Mouse (Mus musculus) stomach, embryonic 16.5 days (tissue): ENCODE measurements around the gene Rap1gds1. TPM values are rescaled to one million over a fixed set of nuclear protein-coding genes. Genes with fewer than 3 reads are reported as not detected.
A peak's percentile ranks its signal among the peaks of the same experiment; 100 is the strongest.

Experiments used
- ATAC-seq: fragments of 200-750 bp; cut with Nextera tagmentation; 2 replicates; pipeline ENCODE4 v1.8.0; 2017; ENCODE audit warnings: moderate number of reproducible peaks, moderate TSS enrichment; ENCODE audit not compliant: insufficient read depth, low FRiP score
- H3K27ac ChIP-seq: fragments of 300-500 bp; sonication (generic); 2 replicates; pipeline ENCODE4 v1.5.1; 2014; ENCODE audit warnings: low read length
- H3K27me3 ChIP-seq: fragments of 300-500 bp; sonication (generic); 2 replicates; pipeline ENCODE4 v1.6.1; 2014; ENCODE audit warnings: low read length, control low read depth, mixed read lengths; ENCODE audit not compliant: control insufficient read depth, insufficient read depth
- H3K36me3 ChIP-seq: fragments of 300-500 bp; sonication (generic); 2 replicates; pipeline ENCODE4 v1.6.1; 2014; ENCODE audit warnings: low read length; ENCODE audit not compliant: control insufficient read depth, insufficient read depth
- H3K4me1 ChIP-seq: fragments of 300-500 bp; sonication (generic); 2 replicates; pipeline ENCODE4 v1.6.1; 2014; ENCODE audit warnings: low read length, control low read depth, mixed read lengths; ENCODE audit not compliant: control insufficient read depth, insufficient read depth
- H3K4me2 ChIP-seq: fragments of 300-500 bp; sonication (generic); 2 replicates; pipeline ENCODE4 v1.6.1; 2014; ENCODE audit warnings: low read depth, low read length, mixed read lengths
- H3K4me3 ChIP-seq: fragments of 300-500 bp; sonication (generic); replicated peaks from 2 replicates; pipeline ENCODE4 v1.5.1; 2014; ENCODE audit warnings: mild to moderate bottlenecking, low read length
- H3K9ac ChIP-seq: fragments of 300-500 bp; sonication (generic); 2 replicates; pipeline ENCODE4 v1.6.1; 2014; ENCODE audit warnings: low read length
- H3K9me3 ChIP-seq: fragments of 300-500 bp; sonication (generic); replicated peaks from 2 replicates; pipeline ENCODE4 v1.6.1; 2016; ENCODE audit warnings: low read length, control low read depth; ENCODE audit not compliant: control insufficient read depth
- WGBS: fragments of 180-500 bp; shearing (Covaris S2); extraction: QIAGEN DNeasy Blood & Tissue Kit; methylation state at CpG from one replicate; pipeline ENCODE4 v1.1.7; 2014; 5-methylcytosine and 5-hydroxymethylcytosine counted together
- polyA plus RNA-seq: library from polyadenylated mRNA; unstranded; fragments of >200 nt; fragmentation: Nextera tagmentation; extraction: Ambion mirVana; gene quantifications from 2 replicates; pipeline ENCODE4 v1.2.1, GENCODE M21; 2015

Gene Rap1gds1
- polyA plus RNA-seq, 1 experiment from 2014 or later, result 51.0 TPM

GRCm38 (mm10) chr3:138886121-138886520 is 188.9 kb downstream of the Rap1gds1 start:
- no peak overlapping the region for H3K9ac ChIP-seq
- no peak overlapping the region for H3K4me3 ChIP-seq
- 83% methylated on average over 5 of the region's 5 CpGs for WGBS
- no peaks in the 10 kb centered on the region for H3K36me3 ChIP-seq
- H3K4me2 ChIP-seq, result no peak overlapping the region
- no peaks in the 10 kb centered on the region for H3K27me3 ChIP-seq
- no peaks in the 10 kb centered on the region for H3K9me3 ChIP-seq
- H3K4me1 ChIP-seq, result peaks cover 3% of the 10 kb centered on the region; the same call in 1 of the 2 replicates
- no peak for ATAC-seq
- no peak overlapping the region for H3K27ac ChIP-seq

GRCm38 (mm10) chr3:138881725-138882347 is 193.2 kb downstream of the Rap1gds1 start:
- no peaks in the 10 kb centered on the region for H3K36me3 ChIP-seq
- no peaks in the 10 kb centered on the region for H3K9me3 ChIP-seq
- H3K4me3 ChIP-seq, result no peak overlapping the region
- H3K27ac ChIP-seq, result no peak overlapping the region
- H3K27me3 ChIP-seq, result no peaks in the 10 kb centered on the region
- no peak overlapping the region for H3K4me2 ChIP-seq
- 66% methylated on average over 6 of the region's 6 CpGs for WGBS
- no peak overlapping the region for H3K9ac ChIP-seq
- no peaks in the 10 kb centered on the region for H3K4me1 ChIP-seq
- no peak for ATAC-seq

- whole genome bisulfite sequencing, result 82% methylated on average over 11 of the region's 11 CpGs
- no peak overlapping the region for H3K9ac ChIP-seq
- H3K4me1 ChIP-seq, result no peaks in the 10 kb centered on the region
- no peaks in the 10 kb centered on the region for H3K36me3 ChIP-seq
- no peak overlapping the region for H3K4me2 ChIP-seq
- no peak for ATAC-seq
- H3K9me3 ChIP-seq, result no peaks in the 10 kb centered on the region
- H3K27me3 ChIP-seq, result no peaks in the 10 kb centered on the region
- H3K27ac ChIP-seq, result no peak overlapping the region
- no peak overlapping the region for H3K4me3 ChIP-seq
Observed at GRCm38 (mm10) chr3:138880999-138881724, 193.8 kb downstream of the Rap1gds1 start.

- H3K9ac ChIP-seq, result no peak overlapping the region
- no peak overlapping the region for H3K4me3 ChIP-seq
- H3K27ac ChIP-seq, result peak overlapping the region; percentile 67; the same call in 1 of the 2 replicates
- H3K4me1 ChIP-seq, result no peaks in the 10 kb centered on the region
- H3K4me2 ChIP-seq, result no peak overlapping the region
- no peaks in the 10 kb centered on the region for H3K36me3 ChIP-seq
- H3K9me3 ChIP-seq, result no peaks in the 10 kb centered on the region; the same call in 1 of the 2 replicates
- no peaks in the 10 kb centered on the region for H3K27me3 ChIP-seq
- WGBS, result 75% methylated on average over 4 of the region's 4 CpGs
- no peak for ATAC-seq
Observed at GRCm38 (mm10) chr3:138877741-138878140, 197.3 kb downstream of the Rap1gds1 start.

- no peak overlapping the region for H3K4me3 ChIP-seq
- H3K36me3 ChIP-seq, result no peaks in the 10 kb centered on the region
- 69% methylated on average over 14 of the region's 14 CpGs for WGBS
- peak overlapping the region; percentile 67 for H3K27ac ChIP-seq
- no peak for ATAC-seq
- no peak overlapping the region for H3K9ac ChIP-seq
- no peak overlapping the region for H3K4me2 ChIP-seq
- no peaks in the 10 kb centered on the region; the same call in 1 of the 2 replicates for H3K9me3 ChIP-seq
- H3K4me1 ChIP-seq, result 0 out of 2 replicates have a peak, but pooled peaks cover 3% of the 10 kb centered on the region
- H3K27me3 ChIP-seq, result no peaks in the 10 kb centered on the region
Observed at GRCm38 (mm10) chr3:138876931-138877361, 198.1 kb downstream of the Rap1gds1 start.

GRCm38 (mm10) chr3:138876418-138876817 is 198.6 kb downstream of the Rap1gds1 start:
- 77% methylated on average over 10 of the region's 10 CpGs for WGBS
- Histone ChIP-seq H3K4me2 (no peak overlapping the region), H3K27me3 (no peaks in the 10 kb centered on the region), H3K4me3 (no peak overlapping the region), H3K36me3 (no peaks in the 10 kb centered on the region), H3K9ac (no peak overlapping the region), H3K27ac (no peak overlapping the region), H3K9me3 (no peaks in the 10 kb centered on the region; the same call in 1 of the 2 replicates), H3K4me1 (0 out of 2 replicates have a peak, but pooled peaks cover 3% of the 10 kb centered on the region)
- no peak for ATAC-seq

GRCm38 (mm10) chr3:138875936-138876335 is 199.1 kb downstream of the Rap1gds1 start:
- Histone ChIP-seq H3K9me3 (no peaks in the 10 kb centered on the region; the same call in 1 of the 2 replicates), H3K9ac (no peak overlapping the region), H3K27ac (no peak overlapping the region), H3K4me2 (no peak overlapping the region), H3K27me3 (no peaks in the 10 kb centered on the region), H3K4me3 (no peak overlapping the region), H3K36me3 (no peaks in the 10 kb centered on the region), H3K4me1 (0 out of 2 replicates have a peak, but pooled peaks cover 3% of the 10 kb centered on the region)
- ATAC-seq, result no peak
- WGBS, result 83% methylated on average over 6 of the region's 6 CpGs

Other genes starting within 250 kb of the Rap1gds1 start
- gene Stpg2, start 130.5 kb upstream of the Rap1gds1 start, polyA plus RNA-seq, result not detected in 2 replicates